Mouse (Mus musculus) kidney, postnatal 0 days (tissue): ENCODE results near the gene Lgals7. TPM values are rescaled to one million over a fixed set of nuclear protein-coding genes. Genes with fewer than 3 reads are reported as not detected.
"Not testable (repeated sequence)": the region's sequence is repeated elsewhere in the genome, so short reads cannot be mapped to it uniquely, and the experiment has no call there.

Source experiments
- ATAC-seq: fragments of 200-750 bp; cut with Nextera tagmentation; replicated peaks from 2 replicates; pipeline ENCODE4 v1.8.0; 2017; ENCODE audit warnings: low read depth, moderate number of reproducible peaks, moderate TSS enrichment, moderate library complexity; ENCODE audit not compliant: low FRiP score
- DNase-seq: peaks from one replicate; pipeline ENCODE4 v3.0.0-alpha.2; 2016; ENCODE audit warnings: low spot score
- H3K27ac ChIP-seq: fragments of 300-500 bp; sonication (generic); 2 replicates; pipeline ENCODE4 v1.5.1; 2014; ENCODE audit warnings: mild to moderate bottlenecking
- H3K27me3 ChIP-seq: fragments of 300-500 bp; sonication (generic); 2 replicates; pipeline ENCODE4 v1.6.1; 2014; ENCODE audit warnings: low read length, mixed read lengths; ENCODE audit not compliant: insufficient read depth
- H3K36me3 ChIP-seq: fragments of 300-500 bp; sonication (generic); 2 replicates; pipeline ENCODE4 v1.6.1; 2014; ENCODE audit warnings: low read length, mixed read lengths; ENCODE audit not compliant: insufficient read depth
- H3K4me1 ChIP-seq: fragments of 300-500 bp; sonication (generic); replicated peaks from 2 replicates; pipeline ENCODE4 v1.6.1; 2014; ENCODE audit warnings: antibody characterized with exemption, low read length, mixed read lengths; ENCODE audit not compliant: insufficient read depth
- H3K4me2 ChIP-seq: fragments of 300-500 bp; sonication (generic); 2 replicates; pipeline ENCODE4 v1.6.1; 2014; ENCODE audit warnings: mild to moderate bottlenecking, low read length, moderate library complexity, mixed read lengths
- H3K4me3 ChIP-seq: fragments of 300-500 bp; sonication (generic); replicated peaks from 2 replicates; pipeline ENCODE4 v1.5.1; 2014; ENCODE audit warnings: low read depth, low read length
- H3K9ac ChIP-seq: fragments of 300-500 bp; sonication (generic); 2 replicates; pipeline ENCODE4 v1.6.1; 2014; ENCODE audit warnings: low read depth, low read length
- H3K9me3 ChIP-seq: fragments of 300-500 bp; sonication (generic); replicated peaks from 2 replicates; pipeline ENCODE4 v1.6.1; 2016; ENCODE audit warnings: low read length, inconsistent platforms, mixed read lengths
- CTCF ChIP-seq: IDR thresholded peaks from 2 replicates; pipeline ENCODE4 v1.5.1; 2016; ENCODE audit warnings: antibody characterized with exemption, low read depth, mild to moderate bottlenecking, moderate library complexity
- WGBS: fragments of 180-500 bp; shearing (Covaris S2); extraction: QIAGEN DNeasy Blood & Tissue Kit; methylation state at CpG from one replicate; pipeline ENCODE4 v1.1.7; 2014; 5-methylcytosine and 5-hydroxymethylcytosine counted together
- polyA plus RNA-seq: library from polyadenylated mRNA; unstranded; fragments of >200 nt; fragmentation: Nextera tagmentation; extraction: Ambion mirVana; gene quantifications from 2 replicates; pipeline ENCODE4 v1.2.1, GENCODE M21; 2015

Gene Lgals7
- polyA plus RNA-seq, 1 experiment from 2014 or later = 1.3 TPM

GRCm38 (mm10) chr7:28881199-28881598 is 17.5 kb downstream of the Lgals7 start, which contains the start of gene Capn12:
Capn12 (plus strand) TSS chr7:28881422.
- no peak for DNase-seq
- Histone ChIP-seq H3K9me3 (no peaks in the 10 kb centered on the region), H3K4me2 (no peak within 1 kb of the TSS), H3K4me1 (0 out of 2 replicates have a peak, but pooled peaks cover 5% of the 10 kb centered on the region), H3K27me3 (no peaks in the 10 kb centered on the region), H3K9ac (no peak within 1 kb of the TSS), H3K27ac (no peak within 1 kb of the TSS), H3K4me3 (no peak within 1 kb of the TSS), H3K36me3 (no peaks in the 10 kb centered on the region)
- 34% methylated on average over 9 of the region's 13 CpGs for WGBS
- no peak for ATAC-seq
- no peak for TF ChIP-seq CTCF

- WGBS = 73% methylated on average over 11 of the region's 11 CpGs
- DNase-seq = no peak
- TF ChIP-seq CTCF = no peak
These were observed 19.4 kb downstream of the Lgals7 start for GRCm38 (mm10) chr7:28883039-28883438.

DNA sequence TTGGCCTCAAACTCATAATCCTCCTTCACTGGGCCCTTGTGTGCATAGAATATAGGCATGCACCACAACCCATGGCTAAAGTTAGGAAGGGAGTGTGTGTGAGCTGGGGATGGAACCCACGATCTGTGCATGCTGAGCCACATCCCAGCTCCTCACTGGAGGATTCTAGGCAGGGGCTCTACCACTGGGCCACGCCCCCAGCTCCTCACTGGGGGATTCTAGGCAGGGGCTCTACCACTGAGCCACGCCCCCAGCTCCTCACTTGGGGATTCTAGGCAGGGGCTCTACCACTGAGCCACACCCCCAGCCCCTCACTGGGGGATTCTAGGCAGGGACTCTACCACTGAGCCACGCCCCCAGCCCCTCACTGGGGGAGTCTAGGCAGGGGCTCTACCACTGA is 20.1 kb downstream of the Lgals7 start:
- H3K27me3 ChIP-seq, DNase-seq, H3K36me3 ChIP-seq, H3K4me1 ChIP-seq, H3K27ac ChIP-seq, H3K9ac ChIP-seq, H3K4me2 ChIP-seq, H3K4me3 ChIP-seq, H3K9me3 ChIP-seq, ATAC-seq: not testable (repeated sequence)
- WGBS = 90% methylated on average over 3 of the region's 4 CpGs

More at GRCm38 (mm10) chr7:28883039-28883438, 19.4 kb downstream of the Lgals7 start:
- Histone ChIP-seq H3K36me3 (no peaks in the 10 kb centered on the region), H3K27me3 (no peaks in the 10 kb centered on the region; the same call in 1 of the 2 replicates), H3K9ac (no peak overlapping the region), H3K4me2 (no peak overlapping the region), H3K4me1 (0 out of 2 replicates have a peak, but pooled peaks cover 5% of the 10 kb centered on the region), H3K4me3 (no peak overlapping the region), H3K27ac (no peak overlapping the region), H3K9me3 (no peaks in the 10 kb centered on the region)
- no peak for ATAC-seq

DNA sequence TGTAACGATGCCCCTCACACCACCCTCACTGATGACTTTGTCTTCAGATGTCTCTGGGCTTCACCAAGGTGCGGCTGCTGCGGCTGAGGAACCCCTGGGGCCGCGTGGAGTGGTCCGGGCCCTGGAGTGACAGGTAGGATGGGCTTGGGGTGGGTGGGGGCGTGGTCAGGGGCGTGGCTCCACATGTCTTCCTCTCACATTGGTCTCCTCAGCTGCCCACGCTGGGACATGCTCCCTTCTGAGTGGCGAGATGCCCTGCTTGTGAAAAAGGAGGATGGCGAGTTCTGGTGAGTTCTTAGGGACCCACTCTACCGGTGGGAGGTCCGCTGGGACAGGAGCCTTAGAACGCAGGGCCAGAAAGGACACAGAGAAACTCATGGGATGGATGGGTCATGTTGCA is 22.8 kb downstream of the Lgals7 start:
- Histone ChIP-seq H3K4me1 (peaks cover 9% of the 10 kb centered on the region), H3K4me2 (no peak overlapping the region), H3K9me3 (no peaks in the 10 kb centered on the region), H3K4me3 (no peak overlapping the region), H3K27me3 (no peaks in the 10 kb centered on the region; the same call in 1 of the 2 replicates), H3K27ac (no peak overlapping the region), H3K36me3 (no peaks in the 10 kb centered on the region), H3K9ac (no peak overlapping the region)
- ATAC-seq (no peak), DNase-seq (no peak)
- no peak for TF ChIP-seq CTCF
- WGBS = 23% methylated on average over 14 of the region's 14 CpGs

DNA sequence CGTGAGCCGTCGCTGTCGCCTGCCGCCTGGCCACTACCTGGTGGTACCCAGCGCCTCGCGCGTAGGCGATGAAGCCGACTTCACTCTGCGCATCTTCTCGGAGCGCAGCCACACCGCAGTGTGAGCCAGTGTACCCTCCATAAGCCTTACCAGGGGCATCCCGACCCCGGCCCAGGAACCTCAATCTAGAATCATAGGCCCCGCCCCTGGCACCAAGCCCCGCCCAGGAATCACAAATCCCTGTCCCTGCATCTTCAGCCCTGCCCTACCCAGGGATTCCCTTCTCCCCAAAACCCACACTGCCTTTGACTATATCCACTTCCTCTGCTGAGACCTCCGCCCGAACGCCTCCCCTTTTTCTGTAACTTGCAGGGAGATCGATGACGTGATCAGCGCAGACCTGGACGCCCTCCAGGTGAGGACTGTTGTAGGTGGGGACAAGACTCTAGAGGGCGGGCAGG is 25.1 kb downstream of the Lgals7 start:
- H3K9ac ChIP-seq = peak overlapping the region; percentile 9; the same call in 1 of the 2 replicates
- peak overlapping the region; percentile 58 for H3K4me2 ChIP-seq
- peak overlapping the region; percentile 29 for H3K4me3 ChIP-seq
- H3K27me3 ChIP-seq = no peaks in the 10 kb centered on the region; the same call in 1 of the 2 replicates
- ATAC-seq (no peak), DNase-seq (no peak)
- no peak overlapping the region for H3K27ac ChIP-seq
- 3% methylated on average over 27 of the region's 27 CpGs for WGBS
- H3K36me3 ChIP-seq = peaks cover 15% of the 10 kb centered on the region
- H3K9me3 ChIP-seq = no peaks in the 10 kb centered on the region
- peaks cover 9% of the 10 kb centered on the region for H3K4me1 ChIP-seq
- TF ChIP-seq CTCF = no peak

- Histone ChIP-seq H3K27me3 (no peaks in the 10 kb centered on the region), H3K4me1 (peaks cover 9% of the 10 kb centered on the region), H3K4me3 (no peak overlapping the region), H3K36me3 (peaks cover 53% of the 10 kb centered on the region), H3K4me2 (no peak overlapping the region), H3K27ac (no peak overlapping the region), H3K9ac (no peak overlapping the region), H3K9me3 (no peaks in the 10 kb centered on the region)
- TF ChIP-seq CTCF = no peak
- ATAC-seq (no peak), DNase-seq (no peak)
- 94% methylated on average over 17 of the region's 17 CpGs for WGBS
These were observed 28.9 kb downstream of the Lgals7 start for GRCm38 (mm10) chr7:28892601-28893000.
